Mouse (Mus musculus): ENCODE measurements around the gene Ndufa9. TPM values are rescaled to one million over a fixed set of nuclear protein-coding genes. Genes with fewer than 3 reads are reported as not detected.

The Ndufa9 gene
- polyA plus RNA-seq (2021; fragmentation: Nextera tagmentation), result 155 and 206 TPM in 2 replicates
- long read RNA-seq, experiment 1, transcript Ndufa9-203 (11 exons, 1,445 nt), result major isoform, 443 of 476 reads
- long read RNA-seq, experiment 1, partial matches to known transcripts, result 14 of 476 reads
- long read RNA-seq, experiment 1, other reads (novel, unspliced or antisense), result 19 of 476 reads
- long read RNA-seq, experiment 2, transcript Ndufa9-203 (11 exons, 1,445 nt), result major isoform, 242 of 278 reads
- long read RNA-seq, experiment 2, partial matches to known transcripts, result 19 of 278 reads
- long read RNA-seq, experiment 2, other reads (novel, unspliced or antisense), result 17 of 278 reads

DNA sequence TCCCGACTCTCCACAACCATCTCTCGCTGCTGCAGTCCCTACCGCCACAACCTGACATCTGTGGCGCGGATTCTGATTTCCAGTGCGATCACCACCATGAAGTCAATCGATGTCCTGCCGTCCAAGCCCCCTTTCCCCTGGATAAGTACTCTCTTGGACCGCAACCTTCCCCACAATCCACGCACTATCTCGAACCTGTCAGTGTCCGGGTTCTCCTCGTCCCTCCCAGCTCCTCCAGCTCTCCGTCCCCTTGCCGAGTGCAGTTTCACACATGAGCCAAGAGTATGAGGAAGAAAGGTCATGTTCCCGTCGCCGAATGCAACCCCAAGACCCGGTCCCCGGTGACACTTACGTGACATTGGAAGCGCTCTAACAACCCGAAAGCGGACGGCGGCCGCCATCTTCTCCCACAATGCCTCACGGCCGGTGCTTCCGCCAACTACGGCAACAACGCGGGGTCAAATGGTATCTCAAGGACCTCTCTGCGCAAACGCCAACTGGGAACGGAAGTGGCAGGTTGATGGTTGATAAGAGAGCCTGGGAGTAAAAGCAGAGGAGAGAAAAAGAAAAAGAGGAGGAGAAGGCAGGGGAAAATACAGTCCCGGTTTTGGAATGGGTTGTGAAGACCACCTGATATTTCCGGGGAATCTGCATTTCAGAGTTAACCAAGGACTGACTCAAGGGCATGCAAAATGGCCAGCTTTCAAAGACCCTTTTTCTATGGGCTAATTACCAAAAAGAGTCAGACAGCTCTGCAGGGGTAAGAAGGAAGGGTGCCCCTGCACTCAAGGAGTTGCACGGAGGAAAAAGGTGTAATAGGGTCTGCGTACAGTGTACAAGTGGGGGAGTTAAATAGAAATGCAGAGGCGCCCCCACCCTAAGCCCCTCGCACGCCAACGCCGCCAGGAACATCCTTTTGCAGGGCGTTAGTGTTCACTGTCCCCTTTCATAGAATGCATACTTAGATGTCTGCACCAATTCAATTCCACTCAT, at the start of gene Ndufa9:
Gene Ndufa9, minus strand, starts transcription at position 425 of the 993 bp plus-strand sequence.

DNA sequence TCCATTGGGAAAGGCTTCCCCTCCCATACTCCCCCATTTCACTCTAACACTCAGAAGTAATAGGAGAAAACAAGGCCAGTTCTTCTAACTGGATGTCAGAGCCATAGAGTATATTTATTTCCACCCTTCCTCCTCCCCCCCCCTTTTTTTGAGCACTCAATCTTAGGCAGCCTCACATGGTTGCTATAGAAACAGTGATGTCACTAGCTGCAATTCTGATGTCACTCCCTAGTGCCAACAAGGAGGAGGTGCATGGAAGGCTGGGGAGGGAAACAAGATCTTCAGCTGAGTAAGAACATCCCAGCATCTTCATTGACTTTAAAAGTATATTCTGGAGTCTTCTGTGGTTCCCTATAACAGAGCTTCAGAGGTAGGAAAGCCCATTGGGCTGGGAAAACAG, 3.9 kb upstream of the Ndufa9 start, which contains the start of gene Akap3:
Gene Akap3, plus strand, starts transcription at position 218 of the 400 bp plus-strand sequence.

Other genes with a start within 250 kb of the Ndufa9 start
- 19.6 and 28.3 TPM in 2 replicates for gene Kcna1, start 202.8 kb downstream of the Ndufa9 start, polyA plus RNA-seq (2021; fragmentation: Nextera tagmentation)
- gene Kcna6, start 108.5 kb downstream of the Ndufa9 start, polyA plus RNA-seq (2021; fragmentation: Nextera tagmentation), result 18.5 and 23.0 TPM in 2 replicates
- 0.06 TPM in 1 of 2 replicates, not detected in the other for gene Akap3, start 4.0 kb upstream of the Ndufa9 start, polyA plus RNA-seq (2021; fragmentation: Nextera tagmentation)
- gene Dyrk4, start 72.7 kb upstream of the Ndufa9 start, polyA plus RNA-seq (2021; fragmentation: Nextera tagmentation), result 0.10 and 0.15 TPM in 2 replicates
- 1.4 and 2.3 TPM in 2 replicates for gene Rad51ap1, start 90.5 kb upstream of the Ndufa9 start, polyA plus RNA-seq (2021; fragmentation: Nextera tagmentation)
- gene D6Wsu163e, start 90.8 kb upstream of the Ndufa9 start, polyA plus RNA-seq (2021; fragmentation: Nextera tagmentation), result 21.9 TPM in 2 replicates
- gene Fgf6, start 166.4 kb upstream of the Ndufa9 start, polyA plus RNA-seq (2021; fragmentation: Nextera tagmentation), result not detected in 2 replicates
- not detected in 2 replicates for gene Fgf23, start 223.8 kb upstream of the Ndufa9 start, polyA plus RNA-seq (2021; fragmentation: Nextera tagmentation)